Mouse (Mus musculus) natural killer cell, adult 2 months (primary cell): ENCODE measurements around the gene Lgals9.
"Not testable (repeated sequence)": the region's sequence is repeated elsewhere in the genome, so short reads cannot be mapped to it uniquely, and the experiment has no call there.

Experiments used
- DNase-seq, 2 experiments: peaks; one replicate each; pipeline ENCODE4 v3.0.0; 2022; ENCODE audit warnings: low spot score in 2 of 2

The Lgals9 gene

DNA sequence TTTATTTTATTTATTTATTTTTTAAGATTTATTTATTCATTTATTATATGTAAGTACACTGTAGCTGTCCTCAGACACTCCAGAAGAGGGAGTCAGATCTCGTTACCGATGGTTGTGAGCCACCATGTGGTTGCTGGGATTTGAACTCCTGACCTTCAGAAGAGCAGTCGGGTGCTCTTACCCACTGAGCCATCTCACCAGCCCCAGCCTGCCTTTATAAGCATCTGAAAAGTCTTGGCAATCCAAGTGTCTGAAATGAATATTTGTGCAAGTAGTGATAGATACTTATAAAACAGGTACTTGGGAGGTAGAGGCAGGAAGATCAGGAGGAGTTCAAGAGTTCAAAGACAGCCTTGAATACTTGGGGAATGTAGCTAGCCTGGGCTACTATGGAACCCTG is 22.6 kb upstream of the Lgals9 start:
- not testable (repeated sequence) for DNase-seq

DNA sequence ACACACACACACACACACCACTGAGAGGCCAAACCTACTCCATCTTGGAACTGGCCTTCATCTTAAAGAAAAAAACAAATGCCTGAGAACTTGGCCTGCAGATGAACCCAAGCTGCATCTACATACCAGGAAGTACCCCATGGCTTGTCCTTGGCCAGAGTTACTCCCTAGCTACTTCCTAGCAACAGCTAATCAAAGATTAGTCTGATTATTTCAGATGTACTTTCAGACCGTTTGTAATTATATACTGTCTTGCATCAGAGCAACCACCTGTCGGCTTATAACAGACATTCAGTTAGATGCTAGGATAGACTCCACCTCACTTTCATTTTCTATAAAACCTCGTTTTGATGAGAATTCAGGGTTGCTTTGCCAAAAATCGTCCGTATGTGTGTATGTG is 21.7 kb upstream of the Lgals9 start:
- DNase-seq = no peak

DNA sequence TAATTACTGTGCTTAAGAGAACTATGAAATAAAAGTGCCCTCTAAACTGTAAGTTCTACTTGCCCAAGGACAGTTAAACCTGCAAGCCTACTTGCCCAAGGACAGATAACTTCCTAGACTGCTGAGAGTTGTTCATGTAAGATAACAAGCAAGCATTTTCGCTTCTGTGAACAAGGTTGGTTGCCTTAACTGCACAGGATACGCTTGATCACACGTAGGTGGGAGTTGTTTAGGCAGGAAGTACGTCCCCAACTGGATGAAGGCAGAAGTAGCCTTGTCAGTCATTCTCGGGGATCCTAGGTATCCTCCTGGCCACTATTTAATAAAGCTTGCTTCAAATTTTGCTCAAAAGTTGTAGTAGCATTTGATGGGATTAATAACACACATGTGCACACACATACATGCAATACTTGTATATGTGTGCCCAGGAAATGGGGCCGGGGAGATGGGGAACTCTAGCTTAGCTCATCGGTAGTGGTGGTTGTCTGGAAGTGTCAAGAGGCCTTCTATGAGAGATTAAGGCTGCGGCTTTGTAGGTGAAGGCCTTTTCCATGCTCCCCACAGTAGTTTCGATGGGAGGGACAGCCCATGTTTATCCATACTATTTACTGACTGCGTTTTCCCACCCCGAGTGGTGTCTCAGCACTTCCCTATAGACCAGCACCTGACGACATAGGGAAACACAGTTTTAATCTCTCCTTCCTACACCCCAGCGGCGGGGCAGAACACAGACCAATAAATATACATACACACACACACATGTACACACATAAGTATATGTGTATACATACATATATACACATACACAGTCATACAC is 21.0 kb upstream of the Lgals9 start:
- DNase-seq = no peak

DNA sequence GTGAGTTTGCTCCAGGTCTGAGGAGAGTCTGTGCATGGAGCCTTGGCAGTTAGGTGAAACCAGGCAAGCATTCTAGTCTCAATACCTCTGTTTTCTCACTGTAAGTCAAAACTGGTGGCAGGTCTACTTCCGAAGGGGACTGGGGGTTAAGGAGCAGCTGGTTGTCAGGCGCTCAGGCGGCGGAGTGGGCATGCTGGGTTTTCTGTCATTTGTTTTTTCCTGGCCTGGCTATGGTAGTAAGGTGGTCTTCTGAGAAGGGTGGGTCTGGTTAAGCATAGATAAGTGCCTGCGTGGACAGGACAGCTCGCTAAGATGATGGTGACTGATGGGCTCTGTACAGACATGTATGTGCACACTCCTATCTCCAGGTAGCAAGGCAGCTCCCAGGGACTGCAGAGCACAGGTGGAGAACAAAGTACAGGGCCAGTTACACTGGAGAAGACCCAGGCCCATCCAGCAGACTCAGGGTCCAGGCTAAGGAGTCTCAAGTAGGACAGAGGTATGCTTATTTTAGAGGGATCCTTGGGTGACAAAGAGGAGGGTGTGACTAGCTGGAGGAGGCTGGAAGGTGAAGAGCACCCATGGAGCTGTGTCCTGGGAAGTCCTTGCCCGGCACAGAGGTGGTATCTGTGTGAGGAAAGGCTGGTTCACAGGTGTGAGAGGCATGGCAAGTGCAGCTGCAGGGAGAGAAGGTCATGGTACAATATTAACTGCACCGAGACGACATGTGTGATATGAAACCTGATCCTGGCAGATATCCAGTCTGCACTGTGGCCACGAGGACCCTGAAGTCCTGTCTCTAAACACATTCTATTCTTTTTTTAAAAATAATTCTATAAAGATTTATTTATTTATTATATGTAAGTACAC is 19.3 kb upstream of the Lgals9 start:
- no peak for DNase-seq

DNA sequence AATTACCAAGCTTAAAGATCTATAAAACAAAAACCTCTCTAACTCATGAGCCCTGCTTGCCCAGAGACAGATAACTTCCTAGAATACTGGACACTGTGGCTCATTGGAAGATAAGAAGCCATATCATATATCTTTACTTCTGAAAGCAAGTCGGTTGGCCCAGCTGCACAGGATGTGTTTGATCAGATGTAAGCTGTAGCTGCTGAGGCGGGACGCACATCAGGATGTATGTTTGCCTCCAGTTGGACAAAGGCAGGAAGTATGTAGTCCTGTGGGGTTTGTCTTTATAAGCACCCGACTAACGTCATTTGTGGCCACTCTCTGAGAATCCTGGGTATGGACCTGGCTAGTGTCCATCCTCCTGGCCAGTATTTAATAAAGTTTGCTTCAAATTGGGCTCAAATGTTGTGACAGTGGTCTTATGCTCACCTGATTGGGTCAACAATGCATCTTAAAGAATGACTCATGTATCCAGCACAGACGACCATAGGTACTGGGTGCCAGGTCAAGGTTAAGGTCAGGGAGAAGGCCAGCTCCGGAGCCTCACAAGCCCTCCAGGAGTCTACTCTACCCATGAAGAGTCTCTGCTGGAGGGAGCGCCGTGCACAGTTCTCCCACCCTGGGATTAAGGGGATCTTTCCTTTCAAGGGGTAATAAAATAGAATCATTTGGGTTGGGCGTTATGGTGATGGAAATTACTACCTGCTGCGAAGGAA is 18.5 kb upstream of the Lgals9 start:
- DNase-seq = no peak

DNA sequence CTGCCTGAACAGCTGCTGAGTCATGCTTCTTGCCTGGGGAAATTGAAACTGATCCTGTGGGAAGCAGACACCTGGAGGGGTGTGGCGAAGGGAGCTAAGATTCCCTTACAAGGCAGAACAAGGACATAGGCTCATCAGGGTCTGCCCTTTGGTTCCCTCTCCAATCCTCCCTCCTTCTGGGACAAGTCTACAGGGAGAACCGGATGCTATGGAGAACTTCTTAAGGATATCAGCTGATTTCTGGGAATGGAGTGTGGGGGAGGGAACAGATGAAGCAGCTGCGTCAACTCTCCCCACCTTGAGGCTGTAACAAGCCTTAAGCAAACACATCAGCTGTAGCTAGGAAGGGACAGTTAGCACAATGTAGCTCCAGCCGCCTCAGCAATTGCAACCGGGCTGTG is 17.8 kb upstream of the Lgals9 start:
- no peak for DNase-seq

DNA sequence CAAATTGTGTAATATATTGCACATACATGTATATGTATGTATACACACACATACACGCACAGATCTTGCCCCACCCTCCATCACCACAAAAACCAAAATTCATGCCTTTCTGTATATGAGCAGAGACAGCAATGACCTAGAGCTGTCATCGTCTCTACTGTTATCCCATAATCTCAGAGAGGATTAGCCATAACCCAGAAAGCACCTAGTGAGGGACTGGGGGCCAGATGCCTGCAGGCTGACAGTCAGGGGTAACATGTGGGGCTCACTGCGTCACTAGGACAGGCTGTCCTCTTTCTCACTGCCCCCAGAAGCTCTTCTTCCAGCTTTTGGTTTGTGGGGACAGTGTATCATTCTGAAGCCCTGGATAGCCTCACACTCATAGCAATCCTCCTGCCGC is 17.1 kb upstream of the Lgals9 start:
- no peak for DNase-seq

DNA sequence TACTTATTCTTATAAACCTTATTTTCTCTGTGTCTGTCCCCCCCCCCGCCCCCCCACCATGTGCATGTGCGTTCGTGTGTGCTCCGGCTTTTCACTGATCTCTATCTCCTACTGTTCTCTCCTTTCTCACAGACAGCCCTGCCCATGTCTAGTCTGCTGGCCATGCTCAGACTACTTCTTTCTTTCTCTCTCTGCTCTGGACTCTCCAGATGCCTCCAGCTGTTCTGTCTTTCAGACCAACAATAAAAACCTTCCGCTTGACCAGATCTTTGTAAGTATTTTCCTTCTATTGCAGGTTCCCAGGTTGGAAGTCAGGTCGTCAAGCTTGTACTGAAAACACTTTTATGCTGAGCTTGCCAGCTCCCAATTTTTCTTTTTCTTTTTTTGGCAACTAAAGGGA is 14.4 kb upstream of the Lgals9 start:
- DNase-seq = no peak

DNA sequence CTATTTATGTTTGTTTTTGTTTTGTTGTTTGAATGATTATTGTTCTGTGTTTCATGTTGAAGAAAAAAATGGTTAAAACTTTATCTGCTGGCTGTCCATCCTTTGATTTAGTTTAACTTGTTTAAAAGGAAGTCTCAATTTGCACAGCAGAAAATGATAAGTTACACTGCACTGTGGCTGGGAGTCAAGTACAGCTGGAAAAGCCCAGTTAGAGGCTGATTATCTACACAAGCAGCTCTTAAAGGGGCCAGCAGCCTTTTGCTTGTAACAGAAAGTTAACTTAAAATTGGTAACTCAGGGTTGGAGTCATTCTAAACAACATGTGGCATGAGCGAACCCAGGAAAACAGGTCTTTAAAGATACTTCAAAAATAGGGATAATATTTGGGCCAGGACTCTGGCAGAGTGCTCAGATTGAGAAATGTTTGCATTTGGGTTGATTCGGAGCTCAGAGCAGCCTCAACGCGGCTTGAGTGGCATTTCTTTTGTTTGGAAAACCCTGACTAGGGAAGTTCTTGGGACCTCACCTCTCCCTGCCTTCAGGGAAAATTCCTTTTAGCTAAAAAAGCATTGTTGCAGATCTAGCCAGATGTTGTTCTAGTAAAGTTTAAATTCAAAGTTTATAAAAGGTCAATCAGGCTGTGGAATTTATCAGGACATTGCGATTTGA is 6.3 kb upstream of the Lgals9 start:
- DNase-seq = not testable (repeated sequence)

DNA sequence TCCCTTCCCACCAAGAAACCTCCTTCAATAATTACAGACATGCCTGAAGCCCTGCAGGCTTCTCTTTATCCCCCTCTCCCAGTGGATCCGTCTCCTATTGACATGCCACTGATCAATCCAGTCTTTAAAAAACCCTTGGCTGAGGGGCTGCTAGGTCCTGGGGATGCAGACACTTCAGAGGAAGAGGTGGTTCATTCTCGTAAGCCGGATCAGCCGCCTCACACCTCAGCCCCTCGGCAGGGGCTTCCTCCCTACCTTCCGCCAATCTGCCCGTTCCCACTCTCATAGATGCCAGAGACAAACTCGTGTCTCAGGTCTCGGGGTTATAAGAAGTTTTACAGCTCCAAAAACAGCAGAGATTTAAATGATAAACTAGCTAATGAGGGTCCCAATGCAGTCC is 5.3 kb upstream of the Lgals9 start:
- DNase-seq = no peak

DNA sequence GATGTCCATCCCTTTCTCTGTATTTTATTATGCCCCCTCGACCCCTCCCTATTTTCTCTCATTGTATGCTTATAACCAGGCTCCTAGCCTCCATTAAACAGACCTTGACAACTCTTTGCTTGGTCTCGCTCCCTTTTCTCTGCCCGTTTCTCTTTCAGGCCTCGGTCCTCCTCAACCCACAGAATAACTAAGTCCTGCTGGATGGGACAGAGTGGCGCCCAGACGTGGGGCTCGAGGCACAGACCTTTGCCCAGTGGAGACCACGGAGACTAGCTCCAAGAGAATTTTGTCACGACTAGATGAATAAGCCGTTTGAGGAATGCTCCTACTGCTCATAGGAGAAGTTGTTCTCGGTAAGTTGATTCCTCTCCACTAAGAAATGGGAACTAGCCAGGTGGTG is 4.5 kb upstream of the Lgals9 start:
- DNase-seq = not testable (repeated sequence)

DNA sequence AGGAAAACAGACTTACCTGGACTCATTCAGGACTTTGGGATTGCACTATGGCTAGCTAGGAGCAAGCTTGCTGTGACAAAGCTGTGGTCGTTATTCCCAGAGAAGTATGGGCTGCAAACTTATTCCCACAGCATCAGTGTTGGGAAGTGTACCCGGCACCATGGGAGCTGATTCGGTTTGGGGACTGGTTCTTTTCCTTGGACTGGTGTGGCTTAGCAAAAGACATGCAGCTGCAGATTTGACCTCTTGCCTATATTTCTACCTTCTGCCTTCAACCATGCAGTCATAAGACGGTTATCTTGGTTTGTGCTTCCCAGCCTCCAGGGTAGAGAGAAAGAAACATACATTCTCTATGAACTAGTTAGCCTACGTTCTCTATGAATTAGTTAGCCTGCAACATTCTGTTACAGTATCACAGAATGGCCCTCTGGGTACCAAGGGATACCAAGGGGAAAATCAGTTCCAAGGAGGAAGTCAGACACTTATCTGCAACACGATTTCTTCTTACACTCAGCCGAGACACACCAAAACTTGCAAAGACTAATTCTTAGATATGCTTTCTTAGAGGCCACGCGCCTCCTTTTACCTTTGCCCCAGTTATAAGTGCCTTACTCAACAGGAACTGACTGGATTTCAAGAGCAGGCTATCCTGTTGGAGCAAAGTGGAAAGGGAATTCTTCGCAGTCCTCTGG is 1.7 kb upstream of the Lgals9 start:
- no peak for DNase-seq

DNA sequence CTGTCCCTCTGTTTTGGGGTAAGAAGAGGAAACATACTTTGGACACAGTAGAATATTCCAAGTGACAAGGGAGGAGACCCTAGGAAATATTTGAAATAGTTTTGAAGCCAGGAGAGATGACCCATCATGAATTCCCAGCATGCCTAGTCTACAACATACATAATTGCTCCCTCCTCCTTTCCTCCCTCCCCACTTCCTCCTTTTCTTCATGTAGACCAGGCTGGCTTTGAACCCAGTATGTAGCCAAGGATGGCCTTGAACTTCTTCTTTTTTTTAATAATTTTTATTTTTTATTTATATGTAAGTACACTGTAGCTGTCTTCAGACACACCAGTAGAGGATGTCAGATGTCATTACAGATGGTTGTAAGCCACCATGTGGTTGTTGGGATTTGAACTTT is 759 bp upstream of the Lgals9 start:
- no peak for DNase-seq

DNA sequence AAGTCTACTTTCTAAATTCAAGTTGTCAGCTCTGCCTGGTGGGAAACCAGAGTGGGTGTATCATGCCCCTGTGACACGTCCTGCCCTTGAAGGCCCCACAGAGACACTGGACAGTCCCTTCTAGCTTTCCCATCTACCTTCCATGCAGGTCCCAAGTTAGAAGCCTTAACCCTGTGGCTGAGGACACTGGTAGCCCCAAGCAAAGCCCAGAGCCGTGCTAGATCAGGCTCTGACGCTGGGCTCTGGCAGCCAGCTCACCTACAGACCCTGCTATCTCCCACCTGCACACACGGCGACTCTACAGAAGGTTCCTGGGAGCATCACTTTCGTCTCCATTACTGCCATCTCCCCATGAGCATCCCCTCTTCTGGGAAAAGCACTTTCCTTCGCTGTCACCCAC is 1.2 kb downstream of the Lgals9 start:
- no peak for DNase-seq

DNA sequence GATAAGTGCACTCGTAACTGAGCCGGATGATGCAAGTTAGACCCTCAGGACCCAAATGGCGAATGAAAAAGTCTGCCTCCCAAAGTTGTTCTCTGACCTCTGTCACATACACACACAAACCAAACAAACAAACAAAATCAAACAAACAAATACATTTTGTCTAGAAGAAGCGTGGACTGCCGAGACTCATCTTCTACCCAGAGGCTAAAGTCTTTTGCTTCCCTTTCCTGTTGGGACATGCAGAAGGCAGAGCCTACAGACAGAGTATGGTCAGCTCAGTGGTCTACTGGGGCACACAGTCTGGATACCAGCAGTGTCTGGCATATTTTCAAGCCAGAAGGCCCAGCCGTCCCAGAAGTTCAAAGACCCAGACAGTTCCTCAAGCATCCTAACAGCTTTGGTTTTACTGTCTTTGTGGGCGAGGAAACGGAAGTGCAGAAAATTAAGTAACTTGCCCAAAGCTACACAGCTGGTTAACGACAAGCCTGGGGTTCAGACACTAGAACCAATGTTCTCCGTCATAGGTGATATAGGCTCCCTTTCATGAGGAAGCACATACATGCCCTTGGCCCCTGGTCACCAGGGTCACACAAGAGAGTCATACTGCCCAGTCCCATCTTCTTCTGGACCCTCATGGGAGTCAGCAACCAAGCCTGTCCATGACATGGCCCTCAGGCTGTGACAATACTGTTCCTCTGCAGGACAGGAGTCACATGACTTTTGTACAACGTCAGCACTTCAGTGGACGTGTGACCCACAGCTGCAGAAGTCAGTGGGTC is 2.0 kb downstream of the Lgals9 start:
- DNase-seq = peak; percentile 59 to 63

DNA sequence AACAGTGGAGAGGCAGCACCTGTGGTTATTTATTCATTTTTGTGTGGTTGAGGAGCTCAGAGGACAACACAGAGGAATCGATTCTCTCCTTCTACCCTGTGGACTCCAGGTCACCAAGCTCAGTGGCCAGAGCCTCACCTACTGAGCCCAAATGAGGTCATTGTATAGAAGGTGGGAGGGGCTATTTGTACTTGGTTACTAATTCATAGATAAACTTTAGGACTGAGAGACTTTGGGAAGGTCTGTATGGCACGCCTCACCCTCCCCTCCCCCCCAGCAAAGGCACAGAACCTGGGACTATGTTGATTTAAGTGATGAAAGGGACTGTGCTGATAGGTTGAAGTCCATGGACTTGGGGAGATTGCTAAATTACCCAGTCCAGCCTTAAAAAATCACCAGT is 2.7 kb downstream of the Lgals9 start:
- no peak for DNase-seq

DNA sequence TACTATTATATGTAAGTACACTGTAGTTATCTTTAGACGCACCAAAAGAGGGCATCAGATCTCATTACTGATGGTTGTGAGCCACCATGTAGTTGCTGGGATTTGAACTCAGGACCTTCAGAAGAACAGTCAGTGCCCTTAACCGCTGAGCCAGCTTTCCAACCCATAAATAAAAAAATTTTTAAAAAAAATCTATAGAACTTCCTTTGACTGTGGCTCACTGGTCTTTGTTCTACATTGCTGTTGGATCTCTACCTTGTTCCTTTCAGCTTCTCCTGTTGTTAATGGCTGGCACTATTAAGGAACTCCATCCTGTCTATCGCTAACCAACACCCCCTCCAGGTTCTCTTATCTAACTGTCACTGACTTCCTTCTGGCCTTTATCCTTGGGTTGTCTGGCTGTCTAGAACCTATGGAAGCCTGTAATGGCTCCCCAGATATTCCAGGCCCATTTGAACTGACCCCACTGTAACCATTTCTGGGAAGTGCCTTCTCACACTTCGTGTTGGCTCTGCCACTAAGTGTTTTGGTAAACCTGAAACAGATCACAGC is 4.6 kb downstream of the Lgals9 start:
- no peak for DNase-seq

DNA sequence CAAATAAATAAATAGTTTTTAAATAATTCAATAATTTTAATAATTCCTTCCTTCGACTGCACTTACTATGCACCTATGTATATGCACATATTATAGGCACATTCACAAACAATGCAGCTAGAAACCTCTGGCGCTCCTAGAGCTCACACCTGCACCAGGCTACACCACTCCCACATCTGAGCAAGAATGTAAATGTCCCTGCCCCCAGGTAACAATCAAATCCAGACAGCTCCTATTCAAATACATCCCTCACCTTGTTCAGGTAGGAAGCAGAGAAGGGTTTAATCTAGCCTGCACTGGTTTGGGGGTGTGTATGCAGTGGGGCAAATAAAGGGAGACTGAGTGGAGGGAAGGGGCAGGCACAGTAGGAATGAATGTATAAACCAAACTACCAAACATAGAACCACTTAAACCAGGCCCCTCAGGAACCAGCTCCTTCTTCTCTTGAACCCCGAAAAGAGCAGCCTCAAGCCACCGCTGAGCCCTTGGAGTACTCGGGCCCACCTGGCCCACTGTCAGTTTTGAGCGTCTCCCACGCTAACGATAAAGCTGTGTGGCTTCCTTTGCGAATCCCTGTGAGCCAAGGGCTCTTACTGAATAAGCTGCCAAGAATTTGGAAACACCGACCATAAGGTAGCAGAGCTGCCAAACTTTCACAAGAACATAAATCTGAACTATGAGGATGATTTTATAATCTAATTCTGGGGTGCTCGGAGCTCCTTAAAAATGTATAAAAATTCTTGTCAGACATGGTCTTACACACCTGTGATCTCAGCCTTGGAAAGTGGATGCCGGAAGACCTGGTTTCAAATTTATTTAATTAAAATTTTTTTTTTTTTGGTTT is 6.3 kb downstream of the Lgals9 start:
- no peak for DNase-seq
